Mouse (Mus musculus): Measurements from ENCODE around the gene Erc2.

- TF ChIP-seq MAX (IDR thresholded peaks at IDR 0.05): no peak
- no peak for TF ChIP-seq CTCF (IDR thresholded peaks at IDR 0.05; ENCODE audit: control insufficient read depth, insufficient read depth, insufficient read length)
- TF ChIP-seq USF1 (IDR thresholded peaks at IDR 0.05; ENCODE audit: low read depth): no peak
Observed at GRCm38 (mm10) chr14:27945276-27945675, 323.0 kb downstream of the Erc2 start.
